Mouse (Mus musculus): ENCODE measurements around the gene Abi3bp.
A peak's percentile ranks its signal among the peaks of the same experiment; 100 is the strongest.

GRCm38 (mm10) chr16:56477677-56478574 is at the start of gene Abi3bp:
- TF ChIP-seq POLR2A (IDR thresholded peaks at IDR 0.05; ENCODE audit: extremely low read depth, insufficient read depth, low read length) (0 out of 2 replicates have a peak, but pooled peaks have one; percentile 20), CTCF (IDR thresholded peaks at IDR 0.05; ENCODE audit: extremely low read depth, insufficient read depth, low read length) (no peak)
